Mouse (Mus musculus) E14TG2a.4 (cell line): Measurements from ENCODE around the gene Ccdc171.

Source experiments
- CTCF ChIP-seq: conservative IDR thresholded peaks from 2 replicates; pipeline ENCODE4 v1.5.1; 2014; ENCODE audit warnings: low read length
- NANOG ChIP-seq: IDR thresholded peaks from 2 replicates; pipeline ENCODE4 v1.6.1; 2014; ENCODE audit warnings: borderline replicate concordance, low read length, mixed read lengths
- POU5F1 ChIP-seq: IDR thresholded peaks from 2 replicates; pipeline ENCODE4 v1.6.1; 2014; ENCODE audit warnings: low read length, borderline replicate concordance

DNA sequence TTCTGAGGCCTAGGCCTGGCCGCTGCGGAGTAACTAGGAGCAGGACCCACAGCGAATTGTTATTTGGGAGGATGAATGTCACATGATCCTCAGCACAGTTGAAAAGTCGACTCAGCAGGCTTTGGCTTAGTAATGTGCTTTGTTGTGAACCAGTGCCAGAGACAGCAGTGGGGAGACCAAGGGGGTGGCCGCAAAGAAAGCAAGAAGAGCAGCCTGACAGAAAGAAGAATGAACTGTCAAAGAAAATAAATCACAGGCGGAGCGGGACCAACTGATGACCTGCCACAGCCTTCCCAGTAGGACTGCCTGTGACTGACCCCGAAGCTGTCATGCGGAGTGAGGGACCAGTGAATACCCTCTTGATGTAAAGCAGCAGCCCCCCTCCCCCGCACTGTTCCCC is 131.2 kb downstream of the Ccdc171 start:
- TF ChIP-seq CTCF: no peak
- TF ChIP-seq POU5F1: no peak
- TF ChIP-seq NANOG: no peak
